Mouse (Mus musculus) E14TG2a.4 (cell line): Measurements from ENCODE around the gene Ace2.
A peak's percentile ranks its signal among the peaks of the same experiment; 100 is the strongest.

Experiments
- H3K27me3 ChIP-seq: 2 replicates; pipeline ENCODE4 v1.6.1; 2014; ENCODE audit warnings: low read length, control low read depth; ENCODE audit not compliant: insufficient read depth
- H3K36me3 ChIP-seq: 2 replicates; pipeline ENCODE4 v1.6.1; 2014; ENCODE audit warnings: low read length, control low read depth; ENCODE audit not compliant: insufficient read depth
- H3K4me1 ChIP-seq: replicated peaks from 2 replicates; pipeline ENCODE4 v1.6.1; 2014; ENCODE audit warnings: low read depth, low read length, control low read depth
- H3K4me3 ChIP-seq: replicated peaks from 2 replicates; pipeline ENCODE4 v1.5.1; 2014; ENCODE audit warnings: mild to moderate bottlenecking, low read length
- H3K9me3 ChIP-seq: 2 replicates; pipeline ENCODE4 v1.6.1; 2014; ENCODE audit warnings: low read length, control low read depth
- CTCF ChIP-seq: conservative IDR thresholded peaks from 2 replicates; pipeline ENCODE4 v1.5.1; 2014; ENCODE audit warnings: low read length
- POU5F1 ChIP-seq: IDR thresholded peaks from 2 replicates; pipeline ENCODE4 v1.6.1; 2014; ENCODE audit warnings: low read length, borderline replicate concordance

Gene Ace2

GRCm38 (mm10) chrX:164200547-164200946 is 61.4 kb downstream of the Ace2 start:
- TF ChIP-seq POU5F1 (no peak), CTCF (no peak)
- Histone ChIP-seq H3K9me3 (no peaks in the 10 kb centered on the region), H3K4me3 (no peak overlapping the region), H3K27me3 (no peaks in the 10 kb centered on the region), H3K4me1 (no peaks in the 10 kb centered on the region), H3K36me3 (no peaks in the 10 kb centered on the region)

GRCm38 (mm10) chrX:164221989-164222388 is 82.9 kb downstream of the Ace2 start:
- TF ChIP-seq POU5F1: no peak
- peak; percentile 57 for TF ChIP-seq CTCF
- Histone ChIP-seq H3K27me3 (no peaks in the 10 kb centered on the region), H3K9me3 (no peaks in the 10 kb centered on the region), H3K4me1 (no peaks in the 10 kb centered on the region), H3K36me3 (no peaks in the 10 kb centered on the region), H3K4me3 (no peak overlapping the region)

GRCm38 (mm10) chrX:164233380-164233779 is 94.2 kb downstream of the Ace2 start:
- Histone ChIP-seq H3K9me3 (no peaks in the 10 kb centered on the region), H3K4me3 (no peak overlapping the region), H3K4me1 (0 out of 2 replicates have a peak, but pooled peaks cover 7% of the 10 kb centered on the region), H3K36me3 (no peaks in the 10 kb centered on the region), H3K27me3 (no peaks in the 10 kb centered on the region)
- TF ChIP-seq CTCF (no peak), POU5F1 (no peak)
